Mouse (Mus musculus) cortical plate, adult 2 months (tissue): ENCODE data around the gene Igf2bp2.

Experiments
- CTCF ChIP-seq: fragments of 200-500 bp; IDR thresholded peaks from 2 replicates; pipeline ENCODE4 v1.5.1; 2011; ENCODE audit warnings: mild to moderate bottlenecking, control low read depth, low read length; ENCODE audit not compliant: insufficient read depth; ENCODE audit errors: extremely low read depth
- POLR2A ChIP-seq: fragments of 200-500 bp; IDR thresholded peaks from 2 replicates; pipeline ENCODE4 v1.6.1; 2011; ENCODE audit warnings: mild to moderate bottlenecking, low read length, control low read depth; ENCODE audit not compliant: insufficient read depth; ENCODE audit errors: extremely low read depth

- no peak for TF ChIP-seq CTCF
- TF ChIP-seq POLR2A = no peak
These were observed 18.6 kb downstream of the Igf2bp2 start for GRCm38 (mm10) chr16:22144490-22144889.
